8 mouse cellular contexts compared by ENCODE assay signal in the genomic region with DNA sequence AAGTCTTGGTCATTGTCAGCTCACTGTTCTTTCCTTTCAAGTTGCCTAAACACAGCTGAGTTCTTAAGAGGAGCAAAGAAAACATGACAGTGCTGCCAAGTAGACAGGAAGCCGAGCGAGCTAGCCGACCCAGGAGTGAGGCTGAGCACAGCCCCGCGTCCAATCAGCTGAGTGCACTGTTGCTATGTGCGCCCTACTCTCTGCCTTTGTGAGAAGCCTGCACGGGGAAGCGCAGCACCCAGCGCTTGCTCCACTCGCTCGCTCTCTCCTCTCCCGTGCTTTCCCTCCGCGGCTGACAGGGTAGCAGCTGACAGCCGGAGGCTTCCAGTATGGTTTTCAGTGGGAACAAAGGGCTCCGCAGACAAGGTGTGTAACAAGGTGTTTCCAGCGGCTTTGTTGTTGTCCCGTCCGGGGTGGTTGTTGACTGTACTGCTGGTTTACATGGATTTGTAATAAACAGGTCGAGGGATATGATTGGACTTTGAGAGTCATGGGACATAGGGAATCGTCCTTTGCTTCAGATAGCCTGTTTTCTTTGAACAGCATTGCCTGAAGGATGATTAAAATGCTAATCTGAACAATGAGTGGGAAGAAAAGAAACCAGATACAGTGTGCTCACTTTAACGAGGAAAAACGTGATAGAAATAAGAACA. TPM values are rescaled to one million over a fixed set of nuclear protein-coding genes. Genes with fewer than 3 reads are reported as not detected.
DNase-seq lines count a peak whose midpoint lies in the region; ATAC-seq lines count a peak whose summit lies in the region.

No protein-coding gene starts in this region.

- peak; percentile 92 for DNase-seq in CD4-positive, CD25-positive, alpha-beta regulatory T cell, adult 2 months (ENCODE audit: low read depth, low spot score)
- DNase-seq in brain, embryonic 18.5 days (ENCODE audit: low read depth, low spot score): peak; percentile 81
- DNase-seq in forebrain, embryonic 11.5 days (ENCODE audit: low spot score): peak; percentile 88
- peak; percentile 93 for DNase-seq in kidney, postnatal 14 days
- peak; percentile 90 for DNase-seq in naive thymus-derived CD4-positive, alpha-beta T cell, adult 2 months (ENCODE audit: low read depth)
- peak; percentile 85 for DNase-seq in splenic B cell, adult 2 months (ENCODE audit: low read depth, low spot score)

- H3K27ac ChIP-seq in forebrain, embryonic 11.5 days (ENCODE audit: low read depth, low read length): peak overlapping the region; percentile 87
- H3K27ac ChIP-seq in heart, embryonic 15.5 days: peak overlapping the region; percentile 94
- no peak overlapping the region for H3K27ac ChIP-seq in liver, embryonic 12.5 days

- no peaks in the 10 kb centered on the region for H3K36me3 ChIP-seq in forebrain, embryonic 11.5 days (ENCODE audit: control insufficient read depth, insufficient read depth, low read length)
- no peaks in the 10 kb centered on the region for H3K36me3 ChIP-seq in heart, embryonic 15.5 days
- H3K36me3 ChIP-seq in liver, embryonic 12.5 days: no peaks in the 10 kb centered on the region
- H3K36me3 ChIP-seq in splenic B cell, adult 2 months (ENCODE audit: control insufficient read depth, insufficient read depth, low read length, poor library complexity, severe bottlenecking): peaks cover 4% of the 10 kb centered on the region; the same call in 1 of the 2 replicates

- peak overlapping the region; percentile 46 for H3K4me3 ChIP-seq in forebrain, embryonic 11.5 days (ENCODE audit: low read depth, low read length)
- H3K4me3 ChIP-seq in heart, embryonic 15.5 days: peak overlapping the region; percentile 62
- H3K4me3 ChIP-seq in liver, embryonic 12.5 days: peak overlapping the region; percentile 48

- under 1% methylated on average over 23 of the region's 23 CpGs for WGBS in forebrain, embryonic 11.5 days
- WGBS in heart, embryonic 15.5 days: under 1% methylated on average over 23 of the region's 23 CpGs
- WGBS in liver, embryonic 12.5 days (ENCODE audit: insufficient replicate concordance): under 1% methylated on average over 23 of the region's 23 CpGs

- H3K9ac ChIP-seq in forebrain, embryonic 11.5 days (ENCODE audit: low read length): peak overlapping the region; percentile 72
- peak overlapping the region; percentile 57 for H3K9ac ChIP-seq in heart, embryonic 15.5 days
- H3K9ac ChIP-seq in liver, embryonic 12.5 days: peak overlapping the region; percentile 14; the same call in 1 of the 2 replicates

- H3K4me2 ChIP-seq in forebrain, embryonic 11.5 days (ENCODE audit: low read depth, low read length, severe bottlenecking): peak overlapping the region; percentile 71
- peak overlapping the region; percentile 65 for H3K4me2 ChIP-seq in heart, embryonic 15.5 days
- peak overlapping the region; percentile 63 for H3K4me2 ChIP-seq in liver, embryonic 12.5 days

- no peaks in the 10 kb centered on the region for H3K27me3 ChIP-seq in forebrain, embryonic 11.5 days (ENCODE audit: control insufficient read depth, insufficient read depth, low read length)
- H3K27me3 ChIP-seq in heart, embryonic 15.5 days: no peaks in the 10 kb centered on the region
- H3K27me3 ChIP-seq in liver, embryonic 12.5 days (replicated peaks): no peaks in the 10 kb centered on the region
- no peaks in the 10 kb centered on the region for H3K27me3 ChIP-seq in splenic B cell, adult 2 months (ENCODE audit: control insufficient read depth, insufficient read depth, low read length, poor library complexity, severe bottlenecking)

- H3K9me3 ChIP-seq in forebrain, embryonic 11.5 days (ENCODE audit: control insufficient read depth, low read length): no peaks in the 10 kb centered on the region
- H3K9me3 ChIP-seq in heart, embryonic 15.5 days (replicated peaks): no peaks in the 10 kb centered on the region
- no peaks in the 10 kb centered on the region for H3K9me3 ChIP-seq in liver, embryonic 12.5 days (replicated peaks)

- H3K4me1 ChIP-seq in forebrain, embryonic 11.5 days (replicated peaks; ENCODE audit: control insufficient read depth, insufficient read depth, low read length): peaks cover 9% of the 10 kb centered on the region
- peaks cover 43% of the 10 kb centered on the region for H3K4me1 ChIP-seq in heart, embryonic 15.5 days (replicated peaks)
- H3K4me1 ChIP-seq in liver, embryonic 12.5 days: peaks cover 22% of the 10 kb centered on the region

- ATAC-seq in forebrain, embryonic 11.5 days (replicated peaks; ENCODE audit: low FRiP score): peak; percentile 97
- ATAC-seq in heart, embryonic 15.5 days (replicated peaks; ENCODE audit: insufficient number of reproducible peaks, insufficient read depth, low FRiP score, low read depth): peak; percentile 98
- peak; percentile 89 for ATAC-seq in liver, embryonic 12.5 days

RNA-seq across cellular contexts. Expression of a gene that starts 23.4 kb away (rescaled TPM):
- 18.3 and 20.4 TPM in 2 replicates for polyA plus RNA-seq in forebrain, embryonic 11.5 days (2014; fragmentation: Nextera tagmentation; extraction: Ambion mirVana)
- 11.2 and 11.4 TPM in 2 replicates for polyA plus RNA-seq in heart, embryonic 15.5 days (2015; fragmentation: Nextera tagmentation; extraction: Ambion mirVana)
- polyA plus RNA-seq in liver, embryonic 12.5 days (2016; fragmentation: Nextera tagmentation; extraction: Ambion mirVana): 1.8 and 2.6 TPM in 2 replicates

Comparison
In these comparisons a context has a peak if more than half of its experiments do, and no peak if none do; other contexts are left out.
1. H3K9ac ChIP-seq: peak in every context shown above with its lines; median percentile 72 in forebrain, embryonic 11.5 days; 57 in heart, embryonic 15.5 days; 14 in liver, embryonic 12.5 days.